Mouse (Mus musculus) neural tube, embryonic 10.5 days (tissue): ENCODE data around the gene Rgcc.

Experiments used
- DNase-seq: peaks from one replicate; pipeline ENCODE4 v3.0.0-alpha.2; 2017; ENCODE audit warnings: low spot score; ENCODE audit errors: extremely low spot score

The Rgcc gene

DNA sequence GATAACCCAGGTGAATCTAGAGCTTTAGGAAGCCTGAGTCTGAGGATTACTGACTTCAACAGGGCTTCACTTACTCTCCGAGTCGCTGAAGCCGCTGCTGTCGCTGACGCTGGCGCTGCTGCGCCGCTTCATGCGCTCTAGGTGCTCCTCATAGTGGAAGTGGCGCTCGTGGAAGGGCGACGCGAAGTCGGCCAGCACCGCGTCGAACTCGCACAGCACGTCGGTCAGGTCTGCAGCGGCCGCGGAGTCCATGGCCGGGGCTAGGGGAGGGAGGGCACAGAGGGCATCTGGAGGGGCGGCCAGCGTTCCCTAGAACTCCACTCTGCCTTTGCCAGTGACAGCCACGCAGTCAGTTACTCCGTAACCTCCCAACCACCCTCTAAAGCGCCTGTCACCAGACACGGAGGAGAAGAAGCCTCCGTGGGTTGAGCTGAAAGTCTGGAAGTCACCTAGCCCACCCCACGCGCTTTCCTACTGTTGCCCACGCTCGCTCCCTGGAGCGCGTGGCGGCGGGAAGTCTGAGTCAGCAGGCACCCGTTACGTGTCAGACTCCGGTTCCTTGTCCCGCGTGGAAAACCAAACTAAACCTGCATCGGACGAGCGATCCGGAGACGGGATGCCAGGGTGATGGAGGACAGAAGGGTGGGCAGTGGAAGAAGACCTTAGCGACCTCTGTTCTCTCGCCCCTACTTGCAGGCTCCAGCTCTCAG, 649 bp downstream of the Rgcc start:
- peak; percentile 48 for DNase-seq

DNA sequence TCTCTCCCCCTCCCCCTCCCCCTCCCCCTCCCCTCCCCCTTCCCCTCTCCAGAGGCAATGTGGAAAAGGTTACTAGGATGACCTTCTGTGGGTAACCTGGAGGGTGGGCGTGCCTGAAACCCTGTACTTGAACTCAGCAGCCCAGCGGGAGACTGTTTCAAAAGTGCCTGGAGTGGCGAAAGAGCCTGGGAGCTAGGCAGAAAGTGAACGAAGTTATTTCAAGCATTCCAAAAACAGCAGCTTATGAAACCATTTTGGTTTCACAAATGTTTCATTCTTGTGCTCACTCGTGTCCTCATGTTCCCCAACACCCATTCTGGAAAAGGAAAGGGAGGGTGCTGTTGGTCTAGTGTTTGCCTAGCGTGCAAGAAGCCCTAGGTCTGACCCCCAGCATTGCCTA, 1.6 kb downstream of the Rgcc start:
- DNase-seq, result no peak

DNA sequence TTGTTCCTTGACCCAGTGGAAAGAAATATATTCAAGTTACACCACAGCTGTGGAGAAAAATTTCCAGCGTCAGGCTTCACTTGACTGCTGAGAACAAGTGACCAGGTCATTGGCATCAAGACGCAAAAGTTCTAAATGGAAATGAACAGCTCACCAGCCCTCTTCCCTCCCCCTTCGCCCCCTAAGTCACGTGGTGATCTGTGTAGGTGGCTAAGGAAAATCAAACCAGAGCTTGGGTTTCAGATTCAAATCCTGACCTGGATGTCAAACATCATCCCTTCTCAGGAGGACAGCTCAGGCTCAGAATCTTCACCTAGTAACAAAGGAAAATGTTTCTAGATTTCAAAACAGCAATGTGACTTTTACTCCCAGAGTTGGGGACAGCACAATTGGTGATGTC, 2.2 kb downstream of the Rgcc start:
- DNase-seq, result no peak

GRCm38 (mm10) chr14:79298314-79298992, 3.0 kb downstream of the Rgcc start:
- DNase-seq, result no peak

GRCm38 (mm10) chr14:79296836-79297235, 4.6 kb downstream of the Rgcc start:
- no peak for DNase-seq

- no peak for DNase-seq
Measured at GRCm38 (mm10) chr14:79296201-79296600, 5.2 kb downstream of the Rgcc start.

GRCm38 (mm10) chr14:79295579-79295978, 5.9 kb downstream of the Rgcc start:
- DNase-seq, result no peak

GRCm38 (mm10) chr14:79294950-79295349, 6.5 kb downstream of the Rgcc start:
- DNase-seq, result no peak

DNA sequence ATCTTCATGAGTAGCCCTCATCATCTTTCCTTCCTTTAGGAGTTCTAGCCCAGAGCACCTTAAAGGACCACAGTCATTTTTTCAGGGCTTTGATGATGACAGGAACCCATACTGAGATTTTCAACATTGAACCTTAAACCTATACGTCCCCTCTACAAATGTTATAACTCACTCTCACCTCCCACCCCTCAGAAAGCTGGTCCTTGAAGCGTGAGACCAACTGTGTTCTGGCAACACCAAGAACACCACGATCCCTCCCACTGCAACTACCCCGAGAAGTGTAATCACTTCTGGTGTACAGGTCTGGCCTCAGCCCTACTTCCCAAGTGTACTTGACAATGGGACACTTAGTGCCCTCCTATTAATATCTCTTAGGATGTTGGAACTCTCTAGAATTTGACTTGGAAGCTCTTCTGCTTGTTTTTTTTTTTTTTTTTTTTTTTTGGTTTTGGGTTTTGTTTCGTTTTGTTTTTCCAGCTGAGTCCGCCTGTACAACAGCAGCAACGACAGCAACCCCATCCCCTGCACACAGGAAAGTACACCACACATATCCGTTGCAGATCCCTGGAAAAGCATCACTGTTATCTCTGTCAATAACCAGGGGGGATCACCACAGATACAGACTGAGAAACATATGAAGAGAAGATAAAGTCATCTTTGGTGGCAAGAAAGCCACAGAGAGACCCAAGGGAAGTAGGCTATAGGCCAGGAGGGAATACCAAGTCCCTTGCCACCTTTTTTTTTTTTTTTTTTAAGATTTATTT, 7.2 kb downstream of the Rgcc start:
- DNase-seq, result no peak

DNA sequence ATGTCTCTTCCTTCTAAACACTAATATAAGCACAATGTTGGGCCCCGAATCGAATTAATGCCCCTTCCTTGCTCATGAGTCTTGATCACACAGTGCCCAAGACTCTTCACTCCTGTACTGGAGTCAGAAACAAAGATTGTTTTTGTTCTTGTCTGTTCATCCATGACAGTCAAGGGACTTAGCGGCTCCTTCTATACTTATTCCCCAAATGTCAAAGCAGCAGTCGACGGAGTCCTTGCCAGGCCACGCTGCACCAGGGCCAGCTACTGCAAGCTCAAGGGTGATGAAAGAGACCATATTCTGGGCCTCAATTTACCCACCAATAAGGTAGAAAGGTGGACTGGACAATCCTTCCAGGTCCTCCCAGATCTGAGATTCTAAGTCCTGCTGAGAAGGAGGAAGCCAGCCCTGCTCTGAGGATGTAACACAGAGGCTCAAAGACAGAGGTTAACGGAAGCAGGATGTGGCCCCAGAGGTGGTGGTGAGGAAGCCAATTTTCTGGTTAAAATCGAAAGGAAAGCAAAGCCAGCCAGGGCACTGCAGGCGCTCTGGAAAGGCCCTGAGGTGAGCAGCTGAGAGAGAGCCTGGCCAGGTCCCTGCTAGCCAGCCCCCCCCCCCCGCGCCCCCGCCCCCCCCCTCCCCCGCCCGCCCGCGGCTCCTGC, 8.2 kb downstream of the Rgcc start:
- no peak for DNase-seq

DNA sequence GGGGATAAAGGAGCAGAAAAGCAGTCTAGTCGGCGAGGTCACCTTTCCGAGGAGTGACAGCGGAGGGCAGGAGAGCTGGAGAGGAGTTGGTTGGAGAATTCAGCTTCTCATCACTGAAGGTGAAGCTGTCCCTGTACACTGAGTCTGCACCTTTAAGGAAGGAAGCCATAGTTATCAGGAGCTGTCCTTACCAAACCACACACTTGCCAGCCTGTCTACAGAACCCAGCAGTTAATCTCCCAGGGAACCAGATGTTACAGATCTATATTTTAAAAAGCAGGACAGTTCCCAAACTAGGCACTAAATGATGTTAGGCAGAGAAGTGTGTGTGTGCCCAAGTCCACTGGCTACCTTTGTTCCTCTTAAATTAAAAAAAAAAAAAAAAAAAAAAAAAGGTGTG, 9.8 kb downstream of the Rgcc start:
- DNase-seq, result no peak

DNA sequence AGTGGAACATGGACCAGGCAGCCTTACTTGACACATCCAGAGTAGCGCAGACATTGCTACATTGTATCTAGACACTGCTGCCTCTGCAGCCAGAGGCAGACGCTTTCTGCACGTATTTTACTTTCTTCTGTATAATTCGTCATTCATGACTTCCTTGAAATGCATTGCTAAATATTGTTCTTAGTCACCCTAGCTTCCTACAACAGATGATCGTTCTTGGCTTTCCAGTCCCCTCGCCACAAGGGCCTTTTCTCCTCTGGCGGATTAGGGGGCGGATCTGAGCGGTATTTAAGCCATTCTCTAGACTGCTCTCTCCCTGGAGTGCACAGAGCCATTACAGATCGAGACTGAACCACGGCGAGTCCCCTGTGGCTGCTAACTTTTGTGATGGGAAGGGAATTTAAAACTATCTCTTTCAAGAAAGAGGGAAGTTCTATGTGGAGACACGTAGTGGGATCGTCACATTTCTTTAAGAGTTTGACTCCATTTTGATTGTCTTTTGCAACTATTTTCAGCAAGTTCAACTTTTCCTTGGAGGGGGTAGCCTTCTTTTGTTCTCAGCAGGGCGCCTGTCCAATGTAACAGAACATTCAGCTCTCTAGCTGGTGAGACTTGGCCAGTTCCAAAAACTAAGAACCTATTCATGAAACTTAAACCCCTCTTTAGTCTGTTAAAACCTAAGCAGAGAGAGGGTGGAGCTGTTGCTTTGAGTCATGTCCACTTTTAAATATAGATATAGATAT, 10.6 kb downstream of the Rgcc start:
- no peak for DNase-seq

DNA sequence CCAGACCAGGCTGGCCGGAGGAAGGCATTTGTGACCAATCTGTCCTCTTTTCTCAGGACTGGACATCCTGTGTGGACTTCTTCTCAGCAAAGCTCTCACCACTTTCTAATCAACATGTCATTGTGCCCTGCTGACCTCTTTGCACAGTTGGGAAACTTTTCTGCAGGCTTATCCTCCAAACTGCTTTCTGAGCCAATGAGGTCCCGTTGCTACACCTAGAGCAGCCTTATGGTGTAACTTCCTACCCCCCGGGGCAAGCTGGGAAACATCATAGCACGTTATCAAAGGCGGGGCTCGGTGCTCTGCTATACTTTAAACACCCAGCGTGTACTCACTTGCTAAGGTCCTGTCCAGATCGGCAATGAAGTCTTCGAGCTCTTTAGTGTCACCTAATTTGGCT, 11.5 kb downstream of the Rgcc start:
- no peak for DNase-seq

GRCm38 (mm10) chr14:79288280-79288679, 13.2 kb downstream of the Rgcc start:
- no peak for DNase-seq

GRCm38 (mm10) chr14:79287251-79287863, 14.1 kb downstream of the Rgcc start:
- no peak for DNase-seq

- no peak for DNase-seq
Measured at GRCm38 (mm10) chr14:79285549-79285948, 15.9 kb downstream of the Rgcc start.

DNA sequence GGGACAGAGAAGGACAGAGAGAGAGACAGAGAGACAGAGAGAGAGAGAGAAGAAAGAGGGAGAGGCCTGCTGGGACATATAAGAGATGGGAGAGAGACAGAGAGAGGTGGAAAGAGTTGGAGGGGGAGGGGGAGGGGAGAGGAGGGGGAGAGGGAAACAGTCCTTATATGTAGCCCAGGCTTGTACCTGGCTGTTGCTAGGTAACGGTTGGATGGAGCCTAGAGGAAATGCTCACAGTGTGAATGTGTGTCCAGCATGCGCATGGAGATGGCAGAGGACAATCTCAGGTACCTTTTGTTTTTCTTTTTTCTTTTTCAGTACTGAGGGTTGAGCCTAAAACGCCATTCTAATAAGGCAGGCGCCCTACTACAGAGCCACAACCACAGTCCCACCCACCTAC, 16.8 kb downstream of the Rgcc start:
- no peak for DNase-seq

GRCm38 (mm10) chr14:79283952-79284351, 17.5 kb downstream of the Rgcc start:
- DNase-seq, result no peak

- no peak for DNase-seq
Measured at GRCm38 (mm10) chr14:79281894-79282553, 19.4 kb downstream of the Rgcc start.

DNA sequence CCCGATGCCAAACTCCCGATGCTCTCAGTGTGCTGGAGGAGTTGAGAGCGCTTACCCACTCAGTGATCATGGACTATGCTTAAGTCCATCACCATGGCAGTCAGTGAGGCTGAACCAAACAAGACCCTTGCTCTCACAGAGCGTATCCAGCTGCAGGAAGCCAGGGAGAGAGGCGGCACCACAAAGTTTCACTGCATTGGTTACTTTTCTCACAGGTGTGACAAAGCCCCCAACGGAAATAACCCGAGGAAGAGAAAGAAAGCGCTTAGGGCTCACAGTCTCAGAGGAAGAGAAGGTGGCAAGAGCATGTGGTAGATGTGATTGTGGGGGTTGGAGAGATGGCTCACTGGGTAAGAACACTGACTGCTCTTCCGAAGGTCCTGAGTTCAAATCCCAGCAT, 21.0 kb downstream of the Rgcc start:
- DNase-seq, result no peak
